Mouse (Mus musculus): ENCODE data around the gene Ptger4. TPM values are rescaled to one million over a fixed set of nuclear protein-coding genes. Genes with fewer than 3 reads are reported as not detected.

The Ptger4 gene
- polyA plus RNA-seq, 1 experiment from 2014 or later = 1.6 TPM

- Histone ChIP-seq H3K4me1 (ENCODE audit: control insufficient read depth, insufficient read depth, low read length) (no peaks in the 10 kb centered on the region), H3K4me2 (ENCODE audit: low read length) (no peak overlapping the region), H3K36me3 (ENCODE audit: control insufficient read depth, insufficient read depth, low read length) (no peaks in the 10 kb centered on the region), H3K4me3 (ENCODE audit: low read depth, low read length) (no peak overlapping the region), H3K9ac (ENCODE audit: low read depth, low read length) (no peak overlapping the region), H3K27me3 (ENCODE audit: control insufficient read depth, insufficient read depth, low read depth, low read length) (no peaks in the 10 kb centered on the region), H3K9me3 (replicated peaks; ENCODE audit: control insufficient read depth, low read length, poor library complexity, severe bottlenecking) (no peaks in the 10 kb centered on the region), H3K27ac (ENCODE audit: low read length) (no peak overlapping the region)
- no peak for ATAC-seq
- 83% methylated on average over 13 of the region's 13 CpGs for WGBS
Measured at GRCm38 (mm10) chr15:5262095-5262667, 18.2 kb upstream of the Ptger4 start.

DNA sequence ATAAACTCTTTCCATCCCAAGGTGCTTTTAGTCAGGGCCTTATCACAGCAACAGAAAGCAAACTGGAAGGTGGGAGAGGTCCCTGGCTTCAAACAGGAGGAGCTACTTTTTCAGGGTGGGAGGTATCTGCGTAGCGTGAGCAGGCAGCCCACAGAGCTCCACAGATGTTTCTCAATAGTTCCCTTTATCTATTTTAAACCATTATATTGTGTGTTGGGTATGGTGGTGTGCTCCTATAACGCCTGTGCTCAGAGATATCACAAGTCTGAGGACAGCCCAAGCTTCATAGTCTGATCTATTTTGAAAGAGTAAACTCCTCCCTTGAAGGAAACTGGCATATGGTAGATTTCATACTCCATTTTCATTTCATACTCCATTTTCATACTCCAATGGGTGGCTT is 17.0 kb upstream of the Ptger4 start:
- ATAC-seq = no peak
- 90% methylated on average over 3 of the region's 3 CpGs for WGBS
- H3K4me2 ChIP-seq (ENCODE audit: low read length) = no peak overlapping the region

GRCm38 (mm10) chr15:5260183-5260582 is 16.2 kb upstream of the Ptger4 start:
- H3K9ac ChIP-seq (ENCODE audit: low read depth, low read length) = no peak overlapping the region
- no peak overlapping the region for H3K4me3 ChIP-seq (ENCODE audit: low read depth, low read length)
- ATAC-seq = 0 out of 2 replicates have a peak, but pooled peaks have one; percentile 14
- no peaks in the 10 kb centered on the region for H3K9me3 ChIP-seq (replicated peaks; ENCODE audit: control insufficient read depth, low read length, poor library complexity, severe bottlenecking)
- no peaks in the 10 kb centered on the region for H3K36me3 ChIP-seq (ENCODE audit: control insufficient read depth, insufficient read depth, low read length)
- no peaks in the 10 kb centered on the region for H3K4me1 ChIP-seq (ENCODE audit: control insufficient read depth, insufficient read depth, low read length)
- no peak overlapping the region for H3K27ac ChIP-seq (ENCODE audit: low read length)
- WGBS = 38% methylated on average over 5 of the region's 5 CpGs
- H3K27me3 ChIP-seq (ENCODE audit: control insufficient read depth, insufficient read depth, low read depth, low read length) = no peaks in the 10 kb centered on the region
- H3K4me2 ChIP-seq (ENCODE audit: low read length) = no peak overlapping the region

More for the DNA sequence above, 17.0 kb upstream of the Ptger4 start:
- Histone ChIP-seq H3K4me3 (ENCODE audit: low read depth, low read length) (no peak overlapping the region), H3K9me3 (replicated peaks; ENCODE audit: control insufficient read depth, low read length, poor library complexity, severe bottlenecking) (no peaks in the 10 kb centered on the region), H3K27ac (ENCODE audit: low read length) (no peak overlapping the region), H3K4me1 (ENCODE audit: control insufficient read depth, insufficient read depth, low read length) (no peaks in the 10 kb centered on the region), H3K9ac (ENCODE audit: low read depth, low read length) (no peak overlapping the region), H3K36me3 (ENCODE audit: control insufficient read depth, insufficient read depth, low read length) (no peaks in the 10 kb centered on the region), H3K27me3 (ENCODE audit: control insufficient read depth, insufficient read depth, low read depth, low read length) (no peaks in the 10 kb centered on the region)

- peaks cover 7% of the 10 kb centered on the region for H3K27me3 ChIP-seq (ENCODE audit: control insufficient read depth, insufficient read depth, low read depth, low read length)
- H3K36me3 ChIP-seq (ENCODE audit: control insufficient read depth, insufficient read depth, low read length) = no peaks in the 10 kb centered on the region
- H3K27ac ChIP-seq (ENCODE audit: low read length) = no peak overlapping the region
- no peaks in the 10 kb centered on the region for H3K9me3 ChIP-seq (replicated peaks; ENCODE audit: control insufficient read depth, low read length, poor library complexity, severe bottlenecking)
- no peak overlapping the region for H3K4me2 ChIP-seq (ENCODE audit: low read length)
- ATAC-seq = no peak
- no peak overlapping the region for H3K4me3 ChIP-seq (ENCODE audit: low read depth, low read length)
- no peaks in the 10 kb centered on the region for H3K4me1 ChIP-seq (ENCODE audit: control insufficient read depth, insufficient read depth, low read length)
- WGBS = 87% methylated on average over 4 of the region's 4 CpGs
- H3K9ac ChIP-seq (ENCODE audit: low read depth, low read length) = no peak overlapping the region
Measured at GRCm38 (mm10) chr15:5250182-5250581, 6.2 kb upstream of the Ptger4 start.

DNA sequence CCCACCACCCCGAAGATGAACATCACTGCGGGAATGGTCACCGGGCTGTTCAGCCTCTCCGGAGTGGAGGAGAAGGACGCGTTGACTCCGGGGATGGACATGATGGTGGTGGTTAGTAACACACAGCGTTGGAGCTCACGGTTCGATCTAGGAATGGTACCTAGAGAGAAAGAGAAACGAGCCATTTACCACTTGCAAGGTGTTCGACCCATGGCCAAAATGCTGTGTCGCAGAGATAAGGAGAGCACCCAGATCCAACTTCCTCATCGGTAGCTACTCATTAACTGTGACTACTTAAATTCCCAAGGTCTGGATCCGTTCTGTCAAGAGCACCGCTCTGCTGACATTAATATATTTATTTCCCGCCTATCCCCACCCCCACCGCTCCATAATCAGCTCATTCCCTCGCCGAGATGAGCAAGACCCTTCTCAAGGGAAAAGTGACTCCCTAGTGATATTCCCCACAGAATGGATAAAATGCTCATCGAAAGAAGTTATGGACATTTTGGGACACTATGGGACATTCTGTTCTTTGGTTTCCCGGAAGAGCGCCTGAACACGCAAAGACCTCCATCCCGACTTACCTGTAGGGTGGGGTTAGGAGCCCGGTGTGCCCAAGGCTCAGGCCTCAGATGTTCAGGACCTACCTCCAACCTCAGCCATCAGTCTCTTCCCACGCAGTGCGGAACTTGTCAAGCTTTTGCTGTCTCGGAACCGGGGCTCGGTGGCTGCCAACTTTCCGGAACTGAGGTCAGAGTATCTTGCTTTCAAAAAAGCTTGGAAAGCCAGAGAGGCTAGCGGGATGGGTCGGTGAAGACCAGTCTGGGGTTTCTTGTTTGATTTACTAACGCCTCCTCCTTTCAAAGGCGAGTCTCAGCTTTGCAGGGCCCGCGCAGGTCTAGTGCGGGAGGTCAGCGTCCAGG is 690 bp downstream of the Ptger4 start:
- Histone ChIP-seq H3K27me3 (ENCODE audit: control insufficient read depth, insufficient read depth, low read depth, low read length) (peaks cover 29% of the 10 kb centered on the region), H3K4me3 (ENCODE audit: low read depth, low read length) (peak overlapping the region; percentile 54)
- no peak for ATAC-seq

DNA sequence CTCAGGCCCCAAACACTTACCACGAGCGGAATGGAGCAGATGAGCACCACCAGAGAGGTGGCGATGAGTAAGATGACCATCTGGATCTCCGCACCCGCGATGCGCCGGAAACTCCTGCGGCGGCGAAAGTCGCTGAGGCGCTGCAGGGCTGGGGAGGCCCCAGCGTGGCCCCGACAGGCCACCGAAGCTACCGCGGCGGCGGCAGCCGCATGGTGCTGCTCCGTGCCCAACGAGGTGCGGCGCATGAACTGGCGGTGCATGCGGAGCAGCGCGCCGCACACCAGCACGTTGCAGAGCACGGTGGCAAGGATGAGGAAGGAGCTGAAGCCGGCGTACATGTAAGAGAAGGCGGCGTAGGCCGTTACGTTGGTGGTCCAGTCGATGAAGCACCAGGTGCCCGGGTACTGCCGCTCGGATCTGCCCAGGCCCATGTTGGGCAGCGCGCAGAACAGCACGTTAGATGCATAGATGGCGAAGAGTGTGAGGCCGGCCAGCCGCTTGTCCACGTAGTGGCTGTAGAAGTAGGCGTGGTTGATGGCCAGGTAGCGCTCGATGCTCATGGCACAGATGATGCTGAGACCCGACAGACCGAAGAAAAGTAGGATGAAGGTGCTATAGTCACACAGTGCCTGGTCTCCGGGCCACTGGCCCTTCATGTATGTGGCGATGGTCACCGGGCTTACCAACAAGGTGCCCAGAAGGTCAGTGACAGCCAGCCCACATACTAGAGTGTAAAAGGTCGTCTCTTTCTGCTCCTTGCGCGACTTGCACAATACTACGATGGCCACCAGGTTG is 1.5 kb downstream of the Ptger4 start:
- peaks cover 27% of the 10 kb centered on the region for H3K4me1 ChIP-seq (ENCODE audit: control insufficient read depth, insufficient read depth, low read length)
- ATAC-seq = peak; percentile 68
- no peak overlapping the region for H3K27ac ChIP-seq (ENCODE audit: low read length)
- H3K9ac ChIP-seq (ENCODE audit: low read depth, low read length) = peak overlapping the region; percentile 66
- peak overlapping the region; percentile 83 for H3K4me2 ChIP-seq (ENCODE audit: low read length)
- H3K27me3 ChIP-seq (ENCODE audit: control insufficient read depth, insufficient read depth, low read depth, low read length) = peaks cover 29% of the 10 kb centered on the region
- H3K36me3 ChIP-seq (ENCODE audit: control insufficient read depth, insufficient read depth, low read length) = no peaks in the 10 kb centered on the region
- 2% methylated on average over 61 of the region's 61 CpGs for WGBS
- peak overlapping the region; percentile 54 for H3K4me3 ChIP-seq (ENCODE audit: low read depth, low read length)
- no peaks in the 10 kb centered on the region for H3K9me3 ChIP-seq (replicated peaks; ENCODE audit: control insufficient read depth, low read length, poor library complexity, severe bottlenecking)

More for the DNA sequence above, 690 bp downstream of the Ptger4 start:
- H3K4me2 ChIP-seq (ENCODE audit: low read length) = peak overlapping the region; percentile 83
- no peaks in the 10 kb centered on the region for H3K9me3 ChIP-seq (replicated peaks; ENCODE audit: control insufficient read depth, low read length, poor library complexity, severe bottlenecking)
- no peaks in the 10 kb centered on the region for H3K36me3 ChIP-seq (ENCODE audit: control insufficient read depth, insufficient read depth, low read length)
- H3K9ac ChIP-seq (ENCODE audit: low read depth, low read length) = 0 out of 2 replicates have a peak overlapping the region, but pooled peaks have one; percentile 66
- H3K4me1 ChIP-seq (ENCODE audit: control insufficient read depth, insufficient read depth, low read length) = peaks cover 27% of the 10 kb centered on the region
- WGBS = 7% methylated on average over 40 of the region's 40 CpGs
- H3K27ac ChIP-seq (ENCODE audit: low read length) = no peak overlapping the region

GRCm38 (mm10) chr15:5241304-5242201 is 2.4 kb downstream of the Ptger4 start:
- peak overlapping the region; percentile 83 for H3K4me2 ChIP-seq (ENCODE audit: low read length)
- peak overlapping the region; percentile 66 for H3K9ac ChIP-seq (ENCODE audit: low read depth, low read length)
- H3K27ac ChIP-seq (ENCODE audit: low read length) = no peak overlapping the region
- H3K4me1 ChIP-seq (ENCODE audit: control insufficient read depth, insufficient read depth, low read length) = peaks cover 27% of the 10 kb centered on the region
- ATAC-seq = peak; percentile 65
- no peaks in the 10 kb centered on the region for H3K9me3 ChIP-seq (replicated peaks; ENCODE audit: control insufficient read depth, low read length, poor library complexity, severe bottlenecking)
- peak overlapping the region; percentile 54 for H3K4me3 ChIP-seq (ENCODE audit: low read depth, low read length)
- no peaks in the 10 kb centered on the region for H3K36me3 ChIP-seq (ENCODE audit: control insufficient read depth, insufficient read depth, low read length)
- WGBS = 17% methylated on average over 12 of the region's 12 CpGs
- H3K27me3 ChIP-seq (ENCODE audit: control insufficient read depth, insufficient read depth, low read depth, low read length) = peaks cover 29% of the 10 kb centered on the region

GRCm38 (mm10) chr15:5240360-5240759 is 3.6 kb downstream of the Ptger4 start:
- H3K27ac ChIP-seq (ENCODE audit: low read length) = no peak overlapping the region
- H3K4me1 ChIP-seq (ENCODE audit: control insufficient read depth, insufficient read depth, low read length) = peaks cover 27% of the 10 kb centered on the region
- no peak overlapping the region for H3K9ac ChIP-seq (ENCODE audit: low read depth, low read length)
- WGBS = 82% methylated on average over 6 of the region's 6 CpGs
- ATAC-seq = no peak
- H3K4me3 ChIP-seq (ENCODE audit: low read depth, low read length) = no peak overlapping the region
- no peaks in the 10 kb centered on the region for H3K9me3 ChIP-seq (replicated peaks; ENCODE audit: control insufficient read depth, low read length, poor library complexity, severe bottlenecking)
- H3K36me3 ChIP-seq (ENCODE audit: control insufficient read depth, insufficient read depth, low read length) = no peaks in the 10 kb centered on the region
- H3K4me2 ChIP-seq (ENCODE audit: low read length) = no peak overlapping the region
- peaks cover 22% of the 10 kb centered on the region for H3K27me3 ChIP-seq (ENCODE audit: control insufficient read depth, insufficient read depth, low read depth, low read length)

Data from midbrain, embryonic 16.5 days (tissue).